Mouse (Mus musculus): ENCODE data around the gene Runx2.

Runx2 gene

DNA sequence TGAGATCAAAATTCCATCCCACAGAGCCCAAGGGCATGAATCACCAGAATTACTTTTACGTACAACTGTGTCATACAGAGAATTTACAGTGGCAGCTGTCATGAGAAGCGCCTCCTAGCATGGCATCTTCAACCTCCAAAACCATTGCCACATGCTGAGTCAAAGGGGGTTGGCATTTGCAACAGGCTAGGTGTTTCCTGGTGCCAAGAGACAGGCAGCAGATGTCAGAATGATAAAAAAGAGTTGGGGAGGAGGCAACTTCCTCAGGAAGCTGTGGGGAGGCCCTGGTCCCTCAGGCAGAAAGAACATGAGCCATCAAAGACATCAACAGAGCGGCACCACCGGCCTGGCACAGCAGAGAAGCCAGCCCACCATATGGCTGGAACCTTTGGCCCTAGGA is 160.1 kb downstream of the Runx2 start:
- DNase-seq, result no peak

DNA sequence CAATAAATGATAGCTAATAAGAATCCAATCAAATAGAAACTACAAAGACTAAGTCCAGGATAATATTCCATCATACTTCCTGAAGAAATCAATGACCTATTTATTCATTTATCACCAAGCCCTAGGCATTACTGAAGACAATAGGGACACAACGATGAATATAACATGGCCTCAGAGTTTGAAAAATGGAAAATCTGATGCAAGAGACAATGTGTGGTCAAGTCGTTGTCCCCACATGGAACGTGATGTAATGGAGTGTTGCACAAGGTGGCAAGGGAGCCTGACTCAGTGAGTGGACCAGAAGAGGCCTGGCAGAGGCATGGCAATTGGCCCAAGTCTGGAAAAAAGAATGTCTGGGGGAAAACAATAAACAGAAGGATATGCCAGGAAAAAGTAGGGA is 161.5 kb downstream of the Runx2 start:
- DNase-seq, result no peak

DNA sequence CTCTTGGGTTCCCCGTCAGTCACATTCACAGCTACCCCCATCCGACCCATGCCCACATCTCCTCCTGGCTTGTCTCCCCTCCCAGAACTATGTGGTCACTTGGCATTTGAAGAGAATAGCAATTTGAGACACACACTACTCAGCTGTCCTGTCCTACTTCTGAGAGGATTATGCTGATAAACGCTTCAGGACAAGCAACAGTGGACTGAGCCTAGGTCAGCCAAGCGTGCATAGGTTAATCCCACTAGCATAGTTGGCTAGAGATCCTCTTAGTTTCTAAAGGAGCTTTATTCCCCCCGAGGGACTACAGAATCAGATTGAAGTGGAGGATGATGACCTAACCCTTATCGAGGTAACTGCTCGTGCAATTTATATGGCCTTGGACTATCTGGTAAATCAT is 162.5 kb downstream of the Runx2 start:
- no peak for DNase-seq

DNA sequence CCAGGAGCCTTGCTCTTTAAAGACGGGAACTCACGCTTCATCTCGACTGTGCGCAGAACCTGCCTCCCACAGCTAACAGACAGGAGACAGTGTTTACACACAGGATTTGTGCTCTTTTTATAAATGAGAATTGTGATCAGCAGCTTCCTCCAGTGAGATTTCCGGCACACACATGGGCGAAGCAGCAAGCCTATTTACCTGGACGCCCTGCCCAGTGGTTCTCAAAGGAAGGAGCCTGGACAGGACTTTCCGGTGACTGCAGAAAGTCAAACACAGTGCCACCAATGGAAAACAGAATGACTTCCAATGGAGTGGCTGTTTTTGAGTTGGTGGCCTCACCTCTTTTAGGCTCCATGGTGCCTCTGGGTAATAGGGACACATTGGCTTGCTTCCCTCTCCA is 163.0 kb downstream of the Runx2 start:
- DNase-seq, result no peak

DNA sequence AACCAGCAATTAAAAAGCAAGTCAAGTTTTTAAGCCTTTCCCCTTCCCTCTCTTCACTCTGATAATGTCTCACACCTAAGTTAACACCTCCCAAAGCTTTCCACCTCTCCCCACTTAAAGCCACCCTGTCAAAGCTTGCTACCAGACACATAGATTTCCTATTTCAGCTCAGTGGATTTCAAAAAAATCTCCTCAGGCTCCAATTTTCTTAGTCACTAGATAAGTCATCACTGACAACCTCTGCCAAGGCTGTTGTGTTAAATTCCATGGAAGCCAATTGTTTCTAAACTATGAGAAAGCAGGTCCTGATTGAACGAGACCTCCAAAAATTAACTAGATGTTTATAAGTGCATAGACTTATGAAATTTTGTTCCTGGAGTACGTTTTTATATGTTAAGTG is 164.2 kb downstream of the Runx2 start:
- DNase-seq, result no peak

DNA sequence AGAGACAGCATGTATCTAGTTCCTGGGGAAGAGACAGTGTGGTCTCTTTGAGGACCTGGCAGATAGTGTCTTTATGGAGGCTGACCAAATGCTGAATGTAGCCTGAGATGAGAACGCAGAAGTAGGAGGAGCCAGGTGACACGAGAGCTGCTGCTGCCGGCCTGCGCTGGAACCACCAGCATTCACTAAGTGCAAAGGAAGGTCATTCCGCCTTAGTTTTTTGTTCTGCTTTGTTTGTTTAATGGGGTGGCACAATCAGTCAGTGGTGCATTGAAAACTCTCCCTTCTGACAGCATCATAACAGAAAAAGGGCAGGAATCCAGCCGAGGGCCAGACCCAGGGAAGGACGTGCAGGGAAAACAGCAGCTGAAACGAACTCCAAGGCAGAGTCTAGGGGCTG is 165.5 kb downstream of the Runx2 start:
- no peak for DNase-seq

DNA sequence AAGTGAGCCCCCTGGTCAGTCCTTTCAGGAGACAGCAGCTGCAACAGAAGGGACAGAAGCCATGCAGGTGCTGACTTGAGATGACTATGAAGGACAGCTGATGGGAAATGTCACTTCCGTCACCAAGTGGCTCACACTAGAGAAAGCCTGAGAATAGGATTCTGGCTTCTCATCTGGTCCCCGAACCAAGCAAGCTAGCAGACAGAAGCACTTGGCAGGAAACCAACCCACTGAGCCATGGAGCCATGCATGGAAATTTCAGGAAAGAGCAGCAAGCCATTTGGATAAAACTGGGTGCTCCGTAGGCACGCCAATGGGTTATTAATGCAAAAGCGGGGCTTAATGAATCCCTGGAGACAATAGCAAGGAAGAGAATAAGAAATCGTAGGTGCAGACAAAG is 166.7 kb downstream of the Runx2 start:
- peak in 1 of 2 experiments; percentile 17 for DNase-seq

DNA sequence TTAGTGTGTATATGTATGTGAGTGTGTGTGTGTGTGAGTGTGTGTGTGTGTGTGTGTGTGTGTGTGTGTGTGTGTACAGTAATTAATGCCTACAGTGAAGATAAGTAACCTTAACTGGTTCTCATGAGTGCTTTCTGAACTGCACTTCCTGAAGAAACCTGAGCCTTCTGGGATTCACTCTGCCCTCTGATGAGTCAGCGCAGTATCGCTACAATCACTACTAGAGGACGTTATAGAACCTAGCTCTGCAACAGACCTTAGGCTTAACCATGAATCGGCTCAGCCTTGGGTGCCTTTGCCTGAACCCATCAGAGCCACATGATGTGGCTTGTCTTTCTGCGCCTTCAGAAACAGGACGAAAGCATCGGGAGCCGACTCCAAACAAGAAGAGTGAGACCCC is 169.5 kb downstream of the Runx2 start:
- no peak for DNase-seq

DNA sequence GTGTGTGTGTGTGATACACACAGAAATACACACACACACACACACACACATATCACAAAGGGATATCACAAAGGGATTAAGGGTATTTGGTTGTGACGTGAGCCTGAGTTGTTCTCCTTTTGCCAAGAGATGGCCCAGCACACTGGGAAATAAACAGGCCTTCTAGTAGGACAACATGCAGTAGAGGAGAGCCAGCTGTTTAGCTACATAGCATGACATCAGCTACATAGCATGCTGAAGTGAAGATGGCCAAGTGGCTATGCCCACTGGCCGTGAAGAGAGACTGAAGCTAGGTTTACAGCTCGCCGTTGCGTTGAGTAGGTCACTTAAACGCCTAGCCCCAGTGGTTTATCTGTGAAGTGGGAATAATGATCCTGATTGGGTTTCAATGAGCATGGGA is 171.3 kb downstream of the Runx2 start:
- no peak for DNase-seq

DNA sequence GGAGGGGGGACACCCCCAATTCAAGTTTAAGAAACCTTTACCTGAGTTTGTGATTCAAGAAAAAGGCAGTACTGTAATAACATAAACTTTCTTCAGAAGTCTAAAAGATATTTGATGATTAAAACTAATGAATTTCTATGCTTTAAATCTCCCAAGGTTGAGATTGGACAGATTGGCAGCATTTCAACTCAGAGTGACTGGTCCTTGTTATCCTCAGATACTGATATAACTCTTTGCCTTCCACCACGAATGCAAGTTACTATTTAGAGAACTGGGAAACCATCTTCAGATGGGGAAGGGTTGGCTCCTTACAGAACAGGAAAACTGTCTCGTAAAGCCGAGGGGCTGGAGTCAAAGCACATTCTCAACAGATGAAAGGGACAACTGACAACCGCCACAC is 172.5 kb downstream of the Runx2 start:
- no peak for DNase-seq

DNA sequence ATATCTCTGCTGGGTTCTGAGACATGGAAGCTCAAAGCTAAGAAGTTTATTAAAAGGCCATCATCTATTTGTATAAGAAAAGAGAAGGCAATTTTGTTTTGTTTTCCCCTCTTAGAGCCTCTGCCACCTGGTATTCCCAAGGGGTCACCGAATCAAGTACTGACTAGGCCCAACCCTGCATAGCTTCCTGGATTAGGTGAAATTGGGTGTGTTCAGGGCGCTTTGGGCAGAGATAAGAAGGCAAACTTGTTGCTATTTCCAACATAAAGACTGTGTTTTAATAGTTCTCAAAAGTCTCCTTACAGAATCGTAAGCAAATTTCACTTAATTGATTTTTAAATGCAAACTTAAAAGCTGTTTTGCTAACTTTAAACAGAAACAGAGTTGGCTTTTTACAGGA is 173.7 kb downstream of the Runx2 start:
- no peak for DNase-seq

DNA sequence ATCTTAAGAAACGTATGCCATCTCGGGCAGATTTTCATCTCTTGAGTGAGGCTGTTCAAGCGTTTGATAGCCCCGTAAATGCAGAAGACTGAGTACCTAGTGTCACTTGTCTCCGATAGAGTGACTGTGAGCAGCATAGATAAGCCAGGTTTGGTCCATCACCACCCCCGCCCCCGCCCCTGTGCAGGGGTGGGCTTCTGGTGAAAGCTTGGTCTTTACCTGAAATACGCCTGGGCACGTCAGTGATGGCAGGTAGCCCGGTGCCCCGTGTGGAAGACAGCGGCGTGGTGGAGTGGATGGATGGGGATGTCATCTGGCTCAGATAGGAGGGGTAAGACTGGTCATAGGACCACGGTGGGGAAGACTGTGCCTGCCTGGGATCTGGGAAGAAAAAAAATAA is 175.2 kb downstream of the Runx2 start:
- no peak for DNase-seq

DNA sequence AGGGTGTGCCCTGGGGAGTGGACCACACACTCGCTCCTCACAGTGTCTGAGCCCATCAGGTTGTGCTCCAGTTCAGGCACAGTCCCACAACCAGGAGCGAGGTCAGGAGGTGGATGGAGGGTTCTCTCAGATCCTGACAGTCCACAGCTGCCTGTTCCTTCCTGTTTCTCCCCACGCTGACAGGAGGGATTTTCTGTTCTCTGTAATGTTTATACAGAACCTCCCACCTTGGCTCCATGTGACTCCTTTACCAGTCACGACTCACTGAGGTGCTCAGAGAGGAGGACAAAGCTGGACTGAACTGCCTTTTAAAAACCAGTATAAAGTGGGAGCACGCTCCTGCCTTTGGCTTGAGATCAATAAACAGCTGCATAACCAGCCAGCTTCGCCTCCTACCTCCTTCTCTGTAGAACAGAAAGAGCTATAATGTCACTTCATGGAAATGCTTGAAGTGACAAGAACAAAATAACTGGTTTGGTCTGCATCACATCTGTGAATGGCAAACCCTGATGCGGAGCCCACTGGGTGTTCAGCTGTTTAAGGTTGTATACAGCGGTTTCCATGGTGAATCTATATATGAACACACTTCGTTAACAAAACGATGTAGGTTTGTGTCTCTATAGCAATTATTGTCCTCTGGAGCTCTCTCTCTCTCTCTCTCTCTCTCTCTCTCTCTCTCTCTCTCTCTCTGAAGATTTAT is 177.3 kb downstream of the Runx2 start:
- DNase-seq, result peak in 1 of 2 experiments; percentile 34

DNA sequence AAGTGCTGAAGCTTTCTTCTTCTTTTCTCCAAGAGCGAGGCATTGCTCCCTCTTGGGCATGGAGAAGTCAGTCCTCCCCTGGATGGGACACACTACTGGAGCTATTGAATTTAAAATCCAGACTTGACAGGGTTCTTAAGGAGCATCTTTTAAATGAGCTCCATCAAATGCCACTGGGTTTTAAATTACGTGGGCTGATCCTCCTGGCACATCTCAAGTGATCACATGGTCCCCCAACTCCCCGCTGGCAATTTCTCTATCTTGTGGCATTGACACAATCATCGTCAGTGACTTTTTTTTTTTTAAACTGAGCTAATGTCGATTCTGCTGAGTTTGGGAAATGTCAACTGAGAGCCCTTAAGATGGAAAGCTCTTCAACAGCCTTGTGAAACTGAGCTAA is 180.1 kb downstream of the Runx2 start:
- no peak for DNase-seq

DNA sequence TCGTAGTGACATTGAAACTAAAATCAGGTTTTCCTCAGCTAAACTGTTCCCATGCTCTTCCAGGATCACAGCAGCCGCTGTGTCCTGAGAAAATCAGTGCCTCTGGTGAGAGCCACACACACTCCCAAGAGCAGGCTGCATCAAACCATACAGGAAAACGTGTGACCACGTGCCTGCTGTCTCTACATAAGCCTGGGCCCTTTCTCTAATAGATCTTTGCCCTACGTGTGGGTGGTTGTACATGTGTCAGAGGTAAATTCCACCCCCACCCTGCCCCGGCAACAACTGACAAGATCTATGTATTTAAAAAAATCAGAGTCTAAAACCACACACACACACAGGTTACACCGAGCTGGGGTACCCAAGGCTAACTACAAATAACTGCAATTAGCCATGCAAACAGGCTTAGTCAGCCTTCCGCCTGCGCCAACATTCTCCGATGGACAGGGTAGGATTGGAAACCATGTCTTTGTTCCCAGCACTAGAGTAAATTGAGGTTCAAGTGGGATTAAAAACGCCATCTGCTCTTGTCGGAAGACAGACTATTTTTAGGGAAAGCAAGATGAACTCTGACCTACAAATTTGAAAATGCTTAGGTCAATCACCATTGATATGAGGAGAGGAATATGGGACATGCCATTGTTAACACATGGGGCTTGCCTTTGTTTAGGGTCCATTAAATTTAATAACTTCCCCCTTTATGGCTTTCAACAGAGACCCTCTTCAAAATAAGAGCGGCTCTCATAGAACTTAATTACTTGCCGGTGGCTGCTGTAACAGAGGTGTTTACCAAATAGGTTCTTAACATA is 180.8 kb downstream of the Runx2 start:
- DNase-seq, result no peak

DNA sequence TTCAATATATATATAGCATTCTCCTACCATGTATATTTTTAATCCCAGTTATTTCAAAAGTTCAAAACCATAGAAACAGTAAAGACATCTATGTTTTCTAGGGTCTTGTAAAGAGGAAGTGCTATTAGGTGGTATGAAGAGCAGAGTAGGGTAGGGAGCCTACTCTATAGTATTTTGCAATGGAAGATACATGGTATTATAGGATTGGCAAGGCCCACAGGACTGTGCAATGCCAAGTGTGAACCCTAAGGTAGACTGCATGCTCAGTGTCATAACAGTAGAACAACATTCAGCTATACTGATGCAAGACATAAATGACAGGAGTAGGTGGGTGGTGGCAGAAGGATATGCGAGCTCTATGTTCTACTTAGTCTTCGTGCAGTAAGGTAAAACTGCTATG is 181.7 kb downstream of the Runx2 start:
- no peak for DNase-seq

DNA sequence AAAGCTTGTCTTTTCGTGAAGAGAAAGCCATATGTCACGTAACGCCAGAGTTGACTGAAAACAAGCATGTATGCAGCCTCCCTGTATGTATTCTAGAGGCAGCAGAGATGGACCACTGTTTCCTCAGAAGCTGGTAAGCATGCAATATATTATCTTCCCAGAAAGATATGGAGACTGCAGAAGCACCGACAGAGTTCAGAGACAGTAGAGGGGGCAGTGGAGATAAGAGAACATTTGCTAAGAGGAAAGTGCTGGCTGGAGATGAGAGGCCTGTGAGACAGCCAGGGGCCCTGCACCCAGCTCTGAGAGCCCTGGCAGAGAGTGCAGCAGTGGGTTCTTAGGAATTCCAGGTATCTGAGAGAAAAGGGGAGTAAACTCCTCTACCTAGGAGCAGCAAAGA is 182.3 kb downstream of the Runx2 start:
- DNase-seq, result no peak

DNA sequence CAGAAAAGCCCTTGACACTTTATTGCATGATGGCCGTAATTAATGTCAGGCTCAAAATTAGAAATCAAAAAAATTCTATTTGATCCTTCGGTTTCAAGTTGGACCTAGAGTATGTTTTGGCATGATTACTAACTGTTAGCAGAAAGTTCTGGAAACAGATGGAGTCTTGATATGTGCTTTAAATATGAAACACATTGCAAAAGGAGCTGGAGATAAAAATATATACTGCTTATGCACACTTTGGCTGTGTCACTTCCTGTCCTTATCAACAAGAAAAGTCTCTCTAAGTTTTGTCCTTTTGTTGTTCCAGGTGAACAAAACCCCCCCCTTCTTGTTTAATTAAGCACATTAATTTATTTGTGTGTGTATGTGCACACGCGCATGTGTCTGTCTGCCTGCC is 183.0 kb downstream of the Runx2 start:
- DNase-seq, result no peak

DNA sequence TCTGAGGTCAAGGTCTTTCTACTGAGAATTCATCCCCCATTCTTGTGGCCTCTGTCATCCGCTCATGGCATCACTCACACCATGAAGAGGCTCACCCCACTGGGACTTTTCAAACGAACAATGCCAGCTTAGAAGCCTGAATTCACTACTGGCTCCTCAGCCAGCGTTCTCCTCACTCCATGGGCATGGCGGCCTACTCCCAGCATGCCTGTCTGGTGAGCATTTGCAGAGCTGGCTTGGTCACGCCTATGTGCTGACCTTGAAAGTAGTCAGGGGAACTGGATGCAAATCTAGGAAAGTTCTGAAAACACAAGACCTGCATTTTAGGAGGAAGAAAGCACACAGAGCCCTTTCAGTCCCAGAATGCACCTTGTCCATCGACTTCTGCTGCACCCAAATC is 187.3 kb downstream of the Runx2 start:
- no peak for DNase-seq

DNA sequence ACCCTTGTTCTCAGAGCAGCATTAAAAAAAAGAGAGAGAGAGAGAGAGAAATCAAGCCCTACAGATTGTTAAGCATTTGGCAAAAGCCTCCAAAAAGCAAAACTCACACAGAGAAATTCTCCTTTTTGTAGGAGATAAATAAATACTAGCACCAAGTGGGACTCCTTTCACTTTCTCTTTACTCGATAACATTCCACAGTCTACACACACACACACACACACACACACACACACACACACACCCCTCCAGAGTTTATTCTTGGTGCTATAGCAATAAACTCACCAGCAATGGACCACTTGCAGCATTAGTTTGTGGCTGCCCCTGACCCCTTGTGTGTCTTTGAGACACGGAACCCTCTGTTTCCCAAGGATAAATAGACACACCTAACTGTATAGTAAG is 190.9 kb downstream of the Runx2 start:
- DNase-seq, result no peak

DNA sequence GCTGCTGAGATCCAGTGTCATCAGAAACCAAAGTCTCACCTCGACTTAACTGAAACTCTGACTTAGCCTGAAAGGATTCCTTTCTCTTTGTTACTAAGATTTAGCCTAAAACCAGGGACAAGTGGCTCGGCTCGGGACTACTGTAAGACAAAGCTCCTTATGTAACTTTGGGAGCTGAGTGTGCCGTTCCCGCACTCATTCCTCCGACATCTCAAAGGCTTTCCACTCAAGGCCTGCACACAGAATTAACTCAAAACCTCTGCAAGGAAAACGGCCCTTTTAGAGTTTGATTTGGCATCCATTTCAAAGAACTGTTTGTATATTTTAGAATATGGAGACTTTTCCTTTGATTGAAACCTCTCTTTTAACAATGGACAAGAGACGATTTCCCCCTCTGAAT is 191.3 kb downstream of the Runx2 start:
- no peak for DNase-seq

DNA sequence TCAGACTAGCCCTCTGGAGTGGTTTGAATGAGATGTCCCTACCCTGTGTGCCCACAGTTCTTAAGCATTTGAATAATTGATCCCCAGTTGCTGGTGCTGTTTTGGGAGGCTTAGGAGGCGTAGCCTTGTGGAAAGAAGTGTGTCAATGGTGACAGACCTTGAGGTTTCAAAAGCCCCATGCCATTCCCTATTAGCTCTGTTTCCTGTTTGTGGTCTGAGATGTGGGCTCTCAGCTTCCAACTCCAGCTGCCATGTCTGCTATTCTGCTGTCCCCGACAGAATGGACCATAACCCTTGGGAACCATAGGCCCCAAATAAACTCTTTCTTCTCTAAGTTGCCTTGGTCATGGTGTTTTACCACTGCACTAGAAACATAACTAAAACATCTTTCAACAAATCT is 194.1 kb downstream of the Runx2 start:
- DNase-seq, result no peak

DNA sequence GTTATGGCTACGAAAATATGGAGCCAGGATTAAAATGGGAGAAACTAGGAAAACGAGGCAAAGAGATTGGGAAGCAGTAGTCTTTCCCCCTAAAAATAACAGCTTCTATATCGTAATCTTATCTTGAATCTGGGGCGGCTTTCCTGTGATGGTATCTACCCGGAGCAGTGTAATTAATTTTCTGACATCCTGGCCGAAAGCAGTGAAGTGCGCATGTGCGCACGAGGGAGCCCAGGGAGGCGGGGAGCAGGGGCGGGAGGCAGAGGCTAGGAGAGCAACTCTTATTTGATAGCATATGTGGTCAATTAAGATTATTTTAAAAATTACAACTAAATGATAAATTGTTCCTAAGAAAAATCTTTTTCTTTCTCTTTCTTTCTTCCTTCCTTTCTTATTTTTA is 195.9 kb downstream of the Runx2 start:
- DNase-seq, result peak; percentile 40 to 64

DNA sequence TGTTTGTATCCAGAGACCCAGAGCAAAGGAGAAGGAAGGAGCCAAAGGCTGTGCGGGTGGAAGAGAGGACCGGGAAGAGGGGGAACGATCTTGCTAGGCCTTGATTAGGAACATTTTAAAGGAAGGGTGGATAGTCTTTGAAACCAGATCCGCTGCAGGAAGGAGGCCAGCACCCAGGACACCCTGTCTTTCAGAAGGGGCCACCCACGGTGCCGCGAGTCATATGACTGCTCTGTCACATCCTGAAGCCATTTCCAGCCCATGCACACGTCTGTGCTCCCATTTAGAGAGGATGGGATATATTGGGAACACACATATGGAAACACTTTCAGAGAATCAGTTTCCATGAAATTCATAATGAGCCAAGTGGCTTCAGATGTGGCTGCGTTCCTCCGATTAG is 196.4 kb downstream of the Runx2 start:
- peak; percentile 49 to 68 for DNase-seq

DNA sequence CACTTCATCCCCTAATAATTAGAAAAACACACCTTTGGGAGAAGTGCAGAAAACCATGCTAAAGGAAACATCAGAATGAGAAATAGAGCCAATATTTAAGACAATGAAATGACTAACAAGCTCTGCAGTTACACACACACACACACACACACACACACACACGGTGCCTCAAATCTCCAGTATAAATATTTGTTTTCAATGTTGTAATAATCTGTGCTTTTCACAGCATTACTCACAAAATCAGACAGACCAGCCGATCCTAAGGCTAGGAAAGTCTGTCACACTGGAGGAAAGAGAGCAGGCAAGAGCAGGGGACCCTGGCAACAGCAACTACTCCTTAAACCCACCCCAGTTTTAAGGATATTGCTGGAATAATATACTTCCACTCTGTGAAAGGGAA is 196.9 kb downstream of the Runx2 start:
- DNase-seq, result no peak

Measured in kidney, postnatal 25 days (tissue).